Mouse (Mus musculus): ENCODE data around the gene Ppp1r35.

The Ppp1r35 gene

DNA sequence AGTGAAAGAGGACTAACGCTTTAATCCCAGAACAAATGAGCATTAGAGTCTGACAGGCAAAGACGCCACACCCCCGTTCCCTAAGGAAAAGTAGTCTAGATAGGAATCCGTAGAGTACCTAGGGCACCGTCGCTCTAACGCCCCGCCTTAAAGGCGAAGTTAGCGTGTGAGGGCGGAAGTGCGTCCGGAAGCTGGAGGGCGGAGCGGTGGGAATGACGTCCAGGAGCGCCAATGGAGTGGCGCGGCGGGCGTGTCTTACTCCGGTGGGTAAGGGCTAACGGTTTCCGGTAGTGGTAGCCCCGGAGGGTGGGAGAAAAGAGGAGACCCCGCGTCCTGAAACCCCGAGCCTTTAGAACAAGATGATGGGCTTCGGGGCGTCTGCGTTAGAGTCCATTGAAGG is at the start of gene Ppp1r35:
Ppp1r35 (plus strand) TSS at position 215 of the 400 bp plus-strand sequence.
- 0% methylated on average over 31 of the region's 31 CpGs for WGBS

DNA sequence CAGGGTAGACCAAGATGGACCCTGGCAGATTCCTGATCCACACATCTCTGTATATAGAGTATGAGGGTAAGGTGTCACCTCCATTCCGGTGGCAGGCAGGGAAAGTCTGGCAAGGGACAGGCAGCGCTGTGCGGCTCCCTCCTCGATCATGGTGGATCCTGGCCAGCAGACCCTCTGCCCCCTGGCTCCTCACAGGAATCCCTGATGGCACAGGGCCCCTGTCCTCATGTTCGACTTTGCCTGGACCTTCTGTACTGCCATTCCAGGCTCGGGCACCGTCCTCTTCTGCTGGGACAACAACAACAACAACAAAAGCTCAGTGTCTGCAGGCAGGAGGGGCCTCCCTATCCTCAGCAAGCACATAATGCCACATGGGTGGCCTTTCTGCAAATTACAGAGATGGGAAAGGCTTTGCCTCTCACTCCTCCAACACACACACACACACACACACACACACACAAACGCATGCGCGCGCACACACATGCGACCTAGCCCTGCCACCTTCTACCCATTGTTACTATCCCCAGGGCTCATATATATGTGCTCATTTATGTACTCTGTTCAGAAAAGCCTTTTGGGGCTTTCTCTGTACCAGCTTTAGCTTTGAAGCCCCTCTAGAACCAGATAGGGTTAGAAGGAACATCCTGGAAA is 44.9 kb upstream of the Ppp1r35 start:
- 28% methylated on average over 12 of the region's 12 CpGs for WGBS

DNA sequence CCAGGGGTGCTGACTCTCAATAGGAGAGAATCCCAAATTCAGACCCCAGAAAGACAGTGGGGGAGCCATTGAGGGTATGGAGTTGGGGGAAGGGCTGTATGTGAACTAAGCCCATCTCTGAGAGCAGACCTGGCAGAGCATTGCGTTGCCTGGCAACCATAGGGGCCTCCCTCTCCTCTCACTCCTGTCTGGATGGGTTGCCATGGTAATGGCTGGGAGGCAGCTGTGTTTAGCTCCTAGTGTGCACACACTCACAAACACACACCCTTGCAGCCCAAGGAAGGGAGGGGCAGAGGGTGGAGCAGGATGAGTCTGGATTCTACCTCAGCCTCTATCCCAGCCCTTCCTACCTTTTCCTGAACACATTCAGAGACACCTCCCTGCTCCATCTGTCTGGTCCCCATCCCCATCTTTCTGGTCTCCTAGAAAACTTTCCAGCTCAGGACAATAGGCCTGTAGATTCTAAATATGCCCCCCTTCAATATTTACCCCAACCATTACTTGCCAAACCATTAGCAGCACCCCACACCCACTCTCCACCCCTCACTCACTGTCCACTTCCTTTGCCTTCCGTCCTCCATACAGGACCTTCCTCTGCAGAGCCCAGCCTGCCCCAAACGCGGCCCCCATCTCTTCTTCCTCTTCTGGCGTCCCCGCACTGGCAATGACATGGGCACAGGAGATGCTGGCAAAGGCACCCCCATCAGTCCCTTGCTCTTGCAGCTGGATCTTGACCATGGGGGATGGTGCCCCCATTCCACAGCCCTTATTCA is 44.2 kb upstream of the Ppp1r35 start:
- 36% methylated on average over 6 of the region's 6 CpGs for WGBS

GRCm38 (mm10) chr5:137737400-137737940 is 41.2 kb upstream of the Ppp1r35 start:
- 61% methylated on average over 6 of the region's 6 CpGs for WGBS

GRCm38 (mm10) chr5:137738516-137738915 is 40.1 kb upstream of the Ppp1r35 start:
- WGBS = 28% methylated on average over 5 of the region's 5 CpGs

- WGBS = 43% methylated on average over 9 of the region's 9 CpGs
These were observed 39.2 kb upstream of the Ppp1r35 start for GRCm38 (mm10) chr5:137739471-137739870.

DNA sequence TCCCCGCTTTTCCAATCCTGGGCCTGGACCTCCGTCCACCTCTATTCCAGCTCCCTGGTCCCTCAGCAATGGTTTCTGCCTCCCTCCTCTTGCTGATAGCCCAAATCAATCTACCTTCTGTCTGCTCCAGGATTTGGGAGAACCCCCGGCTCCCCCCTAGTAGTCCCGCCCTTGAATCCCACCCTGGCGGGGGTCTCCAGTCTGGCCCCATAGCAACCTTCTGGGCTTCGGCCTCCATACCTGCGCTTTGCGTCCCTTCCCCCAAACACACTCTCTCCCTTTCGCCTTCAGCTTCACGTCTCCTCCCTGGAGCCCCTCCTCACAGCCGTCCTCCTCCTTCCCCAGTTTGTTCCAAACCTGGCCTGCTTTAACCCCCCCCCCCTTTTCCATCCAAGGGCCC is 38.1 kb upstream of the Ppp1r35 start:
- 19% methylated on average over 10 of the region's 11 CpGs for WGBS

- 1% methylated on average over 71 of the region's 71 CpGs for WGBS
These were observed 37.4 kb upstream of the Ppp1r35 start, which contains the start of gene Nyap1 for GRCm38 (mm10) chr5:137741023-137741931. Gene Nyap1, minus strand, starts transcription at chr5:137741607.

GRCm38 (mm10) chr5:137742048-137742447 is 36.6 kb upstream of the Ppp1r35 start:
- 50% methylated on average over 10 of the region's 10 CpGs for WGBS

DNA sequence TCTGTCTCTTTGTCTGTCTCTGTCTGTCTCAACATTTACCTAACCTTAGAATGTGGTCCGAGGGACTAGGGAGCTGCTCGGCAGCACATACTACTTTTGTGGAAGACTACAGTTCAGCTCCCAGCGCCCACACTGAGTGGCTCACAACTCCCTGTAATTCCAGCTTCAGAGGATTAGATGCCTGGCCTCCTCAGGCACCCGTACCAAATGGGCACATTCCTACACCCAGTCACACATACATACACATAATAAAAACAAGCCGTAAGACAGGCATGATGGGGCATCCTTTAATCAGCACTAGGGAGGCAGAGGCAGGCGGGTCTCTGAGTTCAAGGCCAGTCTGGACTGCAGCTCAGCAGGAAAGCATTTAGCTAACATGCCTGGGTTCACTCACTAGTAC is 35.8 kb upstream of the Ppp1r35 start:
- WGBS = 94% methylated on average over 6 of the region's 6 CpGs

DNA sequence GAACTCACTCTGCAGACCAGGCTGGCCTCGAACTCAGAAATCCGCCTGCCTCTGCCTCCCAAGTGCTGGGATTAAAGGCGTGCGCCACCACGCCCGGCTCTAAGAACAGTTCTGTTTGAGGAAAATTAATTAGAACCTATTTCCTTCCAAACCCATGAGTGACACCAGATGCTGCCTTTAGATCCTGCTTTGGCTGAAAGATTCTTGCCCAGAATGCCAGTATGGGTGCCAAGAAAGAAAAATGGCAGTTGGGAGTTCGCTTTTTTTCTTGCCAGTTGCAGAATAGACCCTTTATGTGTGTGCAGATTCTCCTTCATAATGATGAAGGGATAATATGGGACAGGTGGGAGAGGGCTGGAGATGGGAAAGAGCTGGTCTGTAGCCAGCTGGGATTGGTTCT is 34.5 kb upstream of the Ppp1r35 start:
- WGBS = 64% methylated on average over 7 of the region's 7 CpGs

DNA sequence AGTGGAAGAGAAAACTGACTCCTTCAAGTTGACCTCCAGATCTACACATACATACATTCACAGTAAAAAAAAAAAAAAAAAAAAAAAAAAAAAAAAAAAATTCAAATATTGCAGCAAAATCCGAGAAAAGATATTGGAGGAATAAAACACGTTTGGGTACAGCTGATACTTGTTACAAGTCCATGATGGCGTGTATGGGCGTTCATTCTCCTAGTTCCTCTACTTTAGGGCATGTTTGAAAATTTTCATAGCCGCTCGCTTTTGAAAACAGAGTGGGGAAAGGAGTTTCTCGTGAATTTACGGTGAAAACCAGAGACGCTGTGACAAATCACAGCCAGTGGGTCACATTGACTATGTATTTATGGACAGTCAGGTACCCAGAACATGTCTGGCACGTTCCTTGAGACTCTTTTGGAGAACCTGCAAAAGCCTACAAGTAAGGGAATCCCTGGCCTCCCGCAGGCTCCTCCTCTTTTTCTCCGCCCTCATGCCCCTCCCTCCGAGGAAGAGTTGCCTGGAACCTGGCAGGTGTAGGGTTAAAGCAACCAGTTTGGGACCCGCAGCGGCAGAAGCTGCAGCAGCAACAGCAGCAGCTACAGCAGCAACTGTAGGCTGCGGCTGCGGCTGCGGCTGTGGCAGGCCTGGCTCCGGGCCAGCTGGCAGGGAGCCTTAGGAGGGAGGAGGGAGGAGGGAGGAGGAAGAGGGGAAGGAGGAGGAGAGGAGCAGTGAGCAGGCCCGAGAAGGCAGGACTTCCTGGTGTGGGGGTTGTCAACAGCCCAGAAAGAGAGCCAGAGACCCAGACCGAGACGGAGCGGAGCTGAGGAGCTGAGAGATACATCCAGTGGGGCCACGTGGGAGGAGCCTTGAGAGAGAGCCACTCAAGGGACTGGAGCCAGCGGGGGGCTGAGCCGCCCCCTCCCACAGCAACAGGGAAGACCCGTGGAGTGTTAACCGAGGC is 33.2 kb upstream of the Ppp1r35 start, which contains the start of gene Tsc22d4:
Tsc22d4 (plus strand) TSS at position 517 of the 958 bp plus-strand sequence.
- 2% methylated on average over 28 of the region's 28 CpGs for WGBS

DNA sequence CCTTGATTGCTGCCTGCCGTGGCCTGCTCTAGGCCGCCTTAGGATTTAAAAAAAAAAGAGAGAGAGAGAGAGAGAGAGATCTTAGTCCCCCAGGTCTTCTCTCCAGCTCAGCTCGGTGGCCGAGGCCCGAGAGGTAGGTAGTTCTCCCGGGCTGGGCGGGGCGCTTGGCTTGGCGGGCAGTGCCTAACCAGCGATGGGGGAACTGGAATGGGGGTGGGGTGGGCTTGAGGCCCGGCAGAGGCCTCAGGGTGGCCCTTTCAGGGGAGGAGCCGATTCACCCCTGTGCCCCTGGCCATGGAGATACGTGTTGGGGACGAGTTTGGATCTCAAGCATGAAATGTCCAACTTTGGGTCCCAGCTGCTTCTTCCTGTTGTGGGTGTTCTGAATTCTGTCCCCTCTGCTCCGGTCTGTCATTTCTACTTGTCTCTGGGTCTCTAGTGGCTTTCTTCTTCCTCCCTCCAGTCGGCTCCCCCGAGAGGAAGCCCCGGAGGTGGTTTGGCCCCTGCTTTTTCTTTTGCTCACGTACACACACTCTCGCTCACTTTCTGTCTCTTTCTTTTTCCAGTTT is 32.3 kb upstream of the Ppp1r35 start:
- WGBS = under 1% methylated on average over 20 of the region's 20 CpGs

DNA sequence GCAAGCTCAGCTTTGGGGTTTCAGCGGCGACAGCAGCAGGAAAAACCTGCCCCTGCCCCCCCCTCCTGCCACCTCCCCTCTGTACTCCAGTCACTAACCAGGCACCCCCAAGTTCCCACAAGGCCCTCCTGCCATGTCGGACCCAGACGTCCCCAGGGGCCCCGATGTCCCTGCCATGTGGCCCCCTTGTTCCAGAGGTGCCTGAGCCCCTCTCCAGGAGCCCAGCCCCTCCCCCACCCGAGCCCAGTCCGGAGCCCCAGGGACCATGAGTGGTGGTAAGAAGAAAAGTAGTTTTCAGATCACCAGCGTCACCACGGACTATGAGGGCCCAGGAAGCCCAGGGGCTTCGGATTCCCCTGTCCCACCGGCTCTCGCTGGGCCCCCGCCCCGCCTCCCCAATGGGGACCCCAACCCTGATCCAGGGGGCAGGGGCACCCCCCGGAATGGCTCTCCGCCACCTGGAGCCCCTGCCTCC is 31.8 kb upstream of the Ppp1r35 start:
- WGBS = 1% methylated on average over 16 of the region's 16 CpGs

- WGBS = 8% methylated on average over 26 of the region's 26 CpGs
These were observed 31.2 kb upstream of the Ppp1r35 start for GRCm38 (mm10) chr5:137747326-137747961.

- WGBS = 45% methylated on average over 5 of the region's 5 CpGs
These were observed 30.4 kb upstream of the Ppp1r35 start for GRCm38 (mm10) chr5:137748130-137748770.

- WGBS = 59% methylated on average over 6 of the region's 6 CpGs
These were observed 29.3 kb upstream of the Ppp1r35 start for GRCm38 (mm10) chr5:137749196-137749836.

DNA sequence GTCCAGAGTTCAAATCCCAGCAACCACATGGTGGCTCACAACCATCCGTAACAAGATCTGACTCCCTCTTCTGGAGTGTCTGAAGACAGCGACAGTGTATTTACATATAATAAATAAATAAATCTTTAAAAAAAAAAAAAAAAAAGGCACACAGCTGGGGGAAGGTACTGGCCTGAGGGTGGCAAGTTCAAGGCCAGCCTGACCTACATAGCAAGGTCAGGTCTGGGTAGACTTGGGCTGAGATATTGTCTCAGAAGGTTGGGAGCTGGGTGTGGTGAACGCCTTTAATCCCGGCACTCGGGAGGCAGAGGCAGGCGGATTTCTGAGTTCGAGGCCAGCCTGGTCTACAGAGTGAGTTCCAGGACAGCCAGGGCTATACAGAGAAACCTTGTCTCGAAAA is 28.4 kb upstream of the Ppp1r35 start:
- 96% methylated on average over 7 of the region's 8 CpGs for WGBS

Measured in cerebral cortex, adult 2 months (tissue).